Mouse (Mus musculus) retina, adult 2 months (tissue): ENCODE measurements around the gene Obox2.
"Not testable (repeated sequence)": the region's sequence is repeated elsewhere in the genome, so short reads cannot be mapped to it uniquely, and the experiment has no call there.

Experiments used
- DNase-seq: peaks from one replicate; pipeline ENCODE4 v3.0.0-alpha.2; 2012; ENCODE audit warnings: low read depth, low spot score

Obox2 gene

DNA sequence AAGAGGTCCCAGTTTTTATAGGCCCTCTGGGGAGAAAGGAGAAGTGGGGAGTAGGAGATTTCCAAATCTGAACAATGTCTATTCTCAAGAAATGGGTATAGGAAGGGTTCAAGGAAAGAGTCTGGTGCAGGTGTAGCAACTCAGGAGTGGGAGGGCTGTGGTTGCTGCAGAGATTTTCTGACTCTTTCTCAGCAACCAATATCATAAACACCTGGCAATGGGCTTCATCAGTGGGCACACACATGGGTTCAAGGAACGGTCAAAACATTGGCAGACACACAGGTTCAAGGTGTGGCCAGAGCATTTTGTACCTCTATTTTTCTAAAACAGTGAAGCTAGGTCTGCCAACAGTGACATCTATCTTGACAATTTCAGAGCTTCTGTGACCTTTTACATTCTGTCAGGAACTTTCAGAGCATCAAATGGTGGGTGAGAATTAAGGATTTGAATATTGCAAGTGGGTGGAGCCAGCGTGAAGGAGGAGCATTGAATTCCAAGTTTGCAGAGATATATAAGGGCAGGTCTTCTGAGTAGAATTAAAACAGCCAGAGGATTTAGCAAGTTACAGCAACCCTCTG lies at the start of gene Obox2, which contains the start of gene Obox1:
Obox2 (plus strand) TSS at position 301 of the 578 bp plus-strand sequence.
Obox1 (plus strand) TSS at position 528 of the 578 bp plus-strand sequence.
- not testable (repeated sequence) for DNase-seq

DNA sequence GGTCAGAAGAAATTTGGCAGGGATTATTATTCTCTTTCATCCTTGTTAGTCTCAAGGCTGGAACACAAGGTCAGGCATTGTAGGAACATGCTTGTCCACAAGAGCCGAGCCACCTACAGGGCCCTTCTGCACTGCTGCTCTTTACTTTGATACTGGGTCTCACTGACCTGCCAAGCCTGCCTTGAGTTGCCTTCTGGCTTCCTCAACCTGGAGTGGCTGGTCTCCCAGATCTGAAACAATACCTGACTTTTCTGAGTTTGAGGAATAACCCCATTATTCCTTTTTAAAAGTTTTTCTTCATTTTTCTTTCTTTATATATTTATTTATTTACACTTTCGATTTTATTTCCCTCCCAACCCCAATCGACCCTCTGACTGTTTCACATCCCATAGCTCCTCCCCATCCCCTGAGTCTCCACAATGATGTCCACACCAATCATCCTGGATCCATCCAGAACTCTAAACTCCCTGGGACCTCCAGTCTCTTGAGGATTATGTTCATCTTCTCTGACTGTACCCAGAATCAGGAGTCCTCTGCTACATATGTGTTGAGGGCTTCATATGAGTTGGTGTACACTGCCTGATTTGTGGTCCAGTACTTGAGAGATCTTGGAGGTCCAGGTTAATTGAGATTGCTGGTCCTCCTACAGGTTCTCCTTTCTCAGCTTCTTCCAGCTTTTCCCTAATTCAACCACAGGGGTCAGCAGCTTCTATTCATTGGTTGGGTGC lies 10.8 kb downstream of the Obox2 start:
- not testable (repeated sequence) for DNase-seq

DNA sequence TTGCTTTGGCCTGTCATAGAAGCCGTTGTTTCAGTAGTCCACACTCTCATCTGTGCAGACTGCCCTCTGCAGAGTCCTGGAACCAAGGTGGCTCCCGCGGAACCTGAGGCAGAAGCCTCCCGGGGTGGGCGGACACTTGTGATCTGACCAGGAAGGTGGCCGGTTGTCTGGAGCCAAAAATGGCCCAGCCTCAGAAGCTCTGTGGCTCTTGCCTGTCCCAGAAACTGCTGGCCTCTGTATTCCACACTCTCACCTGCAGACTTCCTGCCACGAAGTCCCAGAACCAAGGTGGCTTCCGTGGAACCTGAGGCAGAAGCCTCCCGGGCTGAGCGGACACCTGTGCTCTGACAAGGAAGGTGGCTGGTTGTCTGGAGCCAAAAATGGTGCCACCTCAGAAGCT lies 18.3 kb downstream of the Obox2 start:
- DNase-seq: not testable (repeated sequence)

GRCm38 (mm10) chr7:15418046-15418445 lies 29.5 kb downstream of the Obox2 start:
- not testable (repeated sequence) for DNase-seq

DNA sequence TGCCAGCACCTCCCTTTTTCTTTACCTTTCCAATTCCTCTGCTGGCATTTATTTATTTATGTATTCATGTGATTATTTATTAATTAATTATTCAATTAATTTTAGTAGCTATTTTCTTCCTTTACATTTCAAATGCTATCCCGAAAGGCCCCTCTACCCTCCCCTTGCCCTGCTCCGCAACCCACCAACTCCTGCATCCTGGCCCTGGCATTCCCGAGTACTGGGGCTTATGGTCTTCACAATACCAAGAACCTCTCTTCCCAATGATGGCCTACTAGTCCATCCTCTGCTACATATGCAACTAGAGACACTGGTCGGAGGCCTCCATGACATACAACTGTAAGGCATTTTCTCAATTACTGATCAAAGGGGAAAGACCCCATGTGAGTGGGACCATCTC lies 37.0 kb downstream of the Obox2 start:
- DNase-seq: not testable (repeated sequence)
